Mouse (Mus musculus): ENCODE measurements at regions not wholly inside any gene's neighbourhood (a gene's known extent, or its start where the extent isn't known, plus 50 kb on each side); places are given as distances from the start of the nearest gene placed in this dataset.

GRCm38 (mm10) chr10:111672454-111673316 is 166.6 kb downstream of the Phlda1 start:
- no peak for TF ChIP-seq CTCF (IDR thresholded peaks at IDR 0.05 in 2 of 3, conservative IDR thresholded peaks at IDR 0.05 in 1 of 3; ENCODE audit: control insufficient read depth in 1 of 3, insufficient read depth in 1 of 3, low read depth in 2 of 3, low read length in 3 of 3, poor library complexity in 1 of 3, severe bottlenecking in 1 of 3)
- TF ChIP-seq EP300 (IDR thresholded peaks at IDR 0.05; ENCODE audit: low read depth in 1 of 2, low read length in 2 of 2): no peak
- TF ChIP-seq TCF12 (IDR thresholded peaks at IDR 0.05; ENCODE audit: low read depth, low read length): no peak
- TF ChIP-seq TBP (IDR thresholded peaks at IDR 0.05; ENCODE audit: low read depth, low read length): no peak

All from MEL (cell line).